Mouse (Mus musculus) MEL (cell line): ENCODE data around the gene Castor1. TPM values are rescaled to one million over a fixed set of nuclear protein-coding genes. Genes with fewer than 3 reads are reported as not detected.

Experiments used
- DNase-seq: peaks from one replicate; pipeline ENCODE4 v3.0.0; 2011; ENCODE audit warnings: low read depth, low spot score
- H3K27ac ChIP-seq: 2 replicates; pipeline ENCODE4 v1.5.1; 2012; ENCODE audit warnings: low read depth, mild to moderate bottlenecking, control low read depth, low read length, moderate library complexity; ENCODE audit not compliant: control insufficient read depth
- H3K27me3 ChIP-seq, 2 experiments: fragments of 150-350 bp in 1 of 2; sonication (generic) in 1 of 2; 2 replicates each; pipeline ENCODE4 v1.6.1; 2012; ENCODE audit warnings: low read length in 2 of 2, mild to moderate bottlenecking in 2 of 2, improper control_type of control experiment in 1 of 2, moderate library complexity in 1 of 2; ENCODE audit not compliant: insufficient read depth in 2 of 2, control insufficient read depth in 1 of 2
- H3K36me3 ChIP-seq, 2 experiments: 2 replicates each; pipeline ENCODE4 v1.6.1; 2012 to 2014; ENCODE audit warnings: low read length in 2 of 2, improper control_type of control experiment in 1 of 2, inconsistent platforms in 1 of 2, mild to moderate bottlenecking in 1 of 2; ENCODE audit not compliant: insufficient read depth in 2 of 2, control insufficient read depth in 1 of 2
- H3K4me1 ChIP-seq, 2 experiments: fragments of 150-350 bp in 1 of 2; sonication (generic) in 1 of 2; 2 replicates each; pipeline ENCODE4 v1.6.1; 2012; ENCODE audit warnings: low read length in 2 of 2, improper control_type of control experiment in 1 of 2, mild to moderate bottlenecking in 1 of 2; ENCODE audit not compliant: insufficient read depth in 2 of 2, control insufficient read depth in 1 of 2
- H3K4me3 ChIP-seq, 2 experiments: fragments of 150-350 bp in 1 of 2; sonication (generic) in 1 of 2; 2 replicates each; pipeline ENCODE4 v1.5.1; 2012; ENCODE audit warnings: low read depth in 2 of 2, low read length in 2 of 2, mild to moderate bottlenecking in 2 of 2, moderate library complexity in 2 of 2, control low read depth in 1 of 2, improper control_type of control experiment in 1 of 2; ENCODE audit not compliant: control insufficient read depth in 1 of 2, insufficient read depth in 1 of 2
- H3K79me2 ChIP-seq: 2 replicates; pipeline ENCODE4 v1.6.1; 2012; ENCODE audit warnings: mild to moderate bottlenecking, low read length, moderate library complexity; ENCODE audit not compliant: control insufficient read depth, poor library complexity, insufficient read depth
- H3K9ac ChIP-seq: 2 replicates; pipeline ENCODE4 v1.6.1; 2012; ENCODE audit warnings: low read depth, mild to moderate bottlenecking, control low read depth, low read length, moderate library complexity; ENCODE audit not compliant: control insufficient read depth, poor library complexity, severe bottlenecking
- H3K9me3 ChIP-seq: fragments of 150-350 bp; sonication (generic); replicated peaks from 2 replicates; pipeline ENCODE4 v1.6.1; 2012; ENCODE audit warnings: mild to moderate bottlenecking, low read length, improper control_type of control experiment, moderate library complexity; ENCODE audit not compliant: insufficient read depth
- BHLHE40 ChIP-seq: IDR thresholded peaks from 2 replicates; pipeline ENCODE4 v1.6.1; 2012; ENCODE audit warnings: low read depth, mild to moderate bottlenecking, inconsistent platforms, low read length, improper control_type of control experiment, borderline replicate concordance
- CHD1 ChIP-seq: IDR thresholded peaks from 2 replicates; pipeline ENCODE4 v1.6.1; 2012; ENCODE audit warnings: low read depth, mild to moderate bottlenecking, inconsistent platforms, low read length, improper control_type of control experiment
- CHD2 ChIP-seq: IDR thresholded peaks from 2 replicates; pipeline ENCODE4 v1.6.1; 2011; ENCODE audit warnings: low read length, improper control_type of control experiment
- CTCF ChIP-seq, 3 experiments: IDR thresholded peaks in 2 of 3; conservative IDR thresholded peaks in 1 of 3; 2 replicates each; pipeline ENCODE4 v1.5.1; 2011 to 2012; ENCODE audit warnings: low read length in 3 of 3, low read depth in 2 of 3, mild to moderate bottlenecking in 2 of 3, improper control_type of control experiment in 1 of 3, inconsistent platforms in 1 of 3, mixed read lengths in 1 of 3, moderate library complexity in 1 of 3; ENCODE audit not compliant: control insufficient read depth in 1 of 3, insufficient read depth in 1 of 3, poor library complexity in 1 of 3, severe bottlenecking in 1 of 3
- E2F4 ChIP-seq: IDR thresholded peaks from 2 replicates; pipeline ENCODE4 v1.6.1; 2011; ENCODE audit warnings: low read depth, low read length, improper control_type of control experiment, borderline replicate concordance
- ELF1 ChIP-seq: IDR thresholded peaks from 2 replicates; pipeline ENCODE4 v1.6.1; 2014; ENCODE audit warnings: low read depth, mild to moderate bottlenecking, inconsistent platforms, low read length, improper control_type of control experiment, moderate library complexity
- EP300 ChIP-seq, 2 experiments: IDR thresholded peaks; 2 replicates each; pipeline ENCODE4 v1.6.1; 2011; ENCODE audit warnings: improper control_type of control experiment in 2 of 2, low read length in 2 of 2, low read depth in 1 of 2, mild to moderate bottlenecking in 1 of 2
- ETS1 ChIP-seq: IDR thresholded peaks from 2 replicates; pipeline ENCODE4 v1.6.1; 2012; ENCODE audit warnings: low read depth, mild to moderate bottlenecking, inconsistent platforms, low read length, improper control_type of control experiment, moderate library complexity
- GABPA ChIP-seq: IDR thresholded peaks from 2 replicates; pipeline ENCODE4 v1.6.1; 2012; ENCODE audit warnings: low read depth, mild to moderate bottlenecking, inconsistent platforms, low read length, improper control_type of control experiment, moderate library complexity
- HCFC1 ChIP-seq: IDR thresholded peaks from 2 replicates; pipeline ENCODE4 v1.6.1; 2012; ENCODE audit warnings: low read depth, mild to moderate bottlenecking, inconsistent platforms, low read length, improper control_type of control experiment, moderate library complexity
- JUND ChIP-seq: IDR thresholded peaks from 2 replicates; pipeline ENCODE4 v1.6.1; 2011; ENCODE audit warnings: low read depth, mild to moderate bottlenecking, improper control_type of control experiment, low read length
- KAT2A ChIP-seq: conservative IDR thresholded peaks from 2 replicates; pipeline ENCODE4 v1.6.1; 2012; ENCODE audit warnings: low read depth, low read length, improper control_type of control experiment, inconsistent platforms
- MAFK ChIP-seq: IDR thresholded peaks from 2 replicates; pipeline ENCODE4 v1.6.1; 2011; ENCODE audit warnings: low read depth, mild to moderate bottlenecking, low read length, improper control_type of control experiment, borderline replicate concordance
- MAX ChIP-seq: IDR thresholded peaks from 2 replicates; pipeline ENCODE4 v1.6.1; 2011; ENCODE audit warnings: low read length, improper control_type of control experiment
- MAZ ChIP-seq: IDR thresholded peaks from 2 replicates; pipeline ENCODE4 v1.6.1; 2012; ENCODE audit warnings: low read depth, mild to moderate bottlenecking, inconsistent platforms, low read length, improper control_type of control experiment
- MEF2A ChIP-seq: IDR thresholded peaks from 2 replicates; pipeline ENCODE4 v1.6.1; 2014; ENCODE audit warnings: low read depth, mild to moderate bottlenecking, inconsistent platforms, low read length, improper control_type of control experiment; ENCODE audit not compliant: poor library complexity, insufficient replicate concordance, severe bottlenecking; ENCODE audit errors: extremely low read depth
- MXI1 ChIP-seq: IDR thresholded peaks from 2 replicates; pipeline ENCODE4 v1.6.1; 2011; ENCODE audit warnings: mild to moderate bottlenecking, low read depth, low read length, improper control_type of control experiment
- MYB ChIP-seq: IDR thresholded peaks from 2 replicates; pipeline ENCODE4 v1.6.1; 2011; ENCODE audit warnings: mild to moderate bottlenecking, low read depth, low read length, improper control_type of control experiment
- MYC ChIP-seq: IDR thresholded peaks from 2 replicates; pipeline ENCODE4 v1.6.1; 2011; ENCODE audit warnings: low read depth, mild to moderate bottlenecking, low read length, improper control_type of control experiment, moderate library complexity
- NELFE ChIP-seq: IDR thresholded peaks from 2 replicates; pipeline ENCODE4 v1.6.1; 2011; ENCODE audit warnings: low read depth, low read length, improper control_type of control experiment
- POLR2A ChIP-seq, 2 experiments: IDR thresholded peaks; 2 replicates each; pipeline ENCODE4 v1.6.1; 2011 to 2012; ENCODE audit warnings: low read length in 2 of 2, mild to moderate bottlenecking in 2 of 2, control low read depth in 1 of 2, improper control_type of control experiment in 1 of 2, low read depth in 1 of 2, moderate library complexity in 1 of 2; ENCODE audit not compliant: control insufficient read depth in 1 of 2, insufficient read depth in 1 of 2, poor library complexity in 1 of 2
- POLR2AphosphoS2 ChIP-seq: IDR thresholded peaks from 2 replicates; pipeline ENCODE4 v1.6.1; 2011; ENCODE audit warnings: low read length, improper control_type of control experiment
- POLR2AphosphoS5 ChIP-seq: IDR thresholded peaks from 2 replicates; pipeline ENCODE4 v1.6.1; 2012; ENCODE audit warnings: low read depth, borderline replicate concordance, mild to moderate bottlenecking, inconsistent platforms, low read length, moderate library complexity, mixed read lengths
- RAD21 ChIP-seq: IDR thresholded peaks from 2 replicates; pipeline ENCODE4 v1.6.1; 2011; ENCODE audit warnings: mild to moderate bottlenecking, low read depth, low read length, improper control_type of control experiment
- SIN3A ChIP-seq: IDR thresholded peaks from 2 replicates; pipeline ENCODE4 v1.6.1; 2012; ENCODE audit warnings: low read length, improper control_type of control experiment, inconsistent platforms
- SMC3 ChIP-seq: IDR thresholded peaks from 2 replicates; pipeline ENCODE4 v1.6.1; 2011; ENCODE audit warnings: low read depth, low read length, improper control_type of control experiment
- TAL1 ChIP-seq: IDR thresholded peaks from 2 replicates; pipeline ENCODE4 v1.6.1; 2012; ENCODE audit warnings: mild to moderate bottlenecking, inconsistent platforms, low read length, moderate library complexity, mixed read lengths
- TCF12 ChIP-seq: IDR thresholded peaks from 2 replicates; pipeline ENCODE4 v1.6.1; 2014; ENCODE audit warnings: low read depth, mild to moderate bottlenecking, inconsistent platforms, low read length, improper control_type of control experiment, moderate library complexity
- UBTF ChIP-seq: IDR thresholded peaks from 2 replicates; pipeline ENCODE4 v1.6.1; 2012; ENCODE audit warnings: low read depth, mild to moderate bottlenecking, inconsistent platforms, low read length, improper control_type of control experiment, moderate library complexity, borderline replicate concordance; ENCODE audit not compliant: insufficient read depth
- USF1 ChIP-seq: IDR thresholded peaks from 2 replicates; pipeline ENCODE4 v1.6.1; 2014; ENCODE audit warnings: low read depth, mild to moderate bottlenecking, inconsistent platforms, low read length, improper control_type of control experiment, moderate library complexity
- USF2 ChIP-seq, 2 experiments: IDR thresholded peaks; 2 replicates each; pipeline ENCODE4 v1.6.1; 2011 to 2012; ENCODE audit warnings: improper control_type of control experiment in 2 of 2, low read length in 2 of 2, borderline replicate concordance in 1 of 2, inconsistent platforms in 1 of 2, low read depth in 1 of 2, mild to moderate bottlenecking in 1 of 2; ENCODE audit not compliant: insufficient read depth in 1 of 2
- ZC3H11A ChIP-seq: IDR thresholded peaks from 2 replicates; pipeline ENCODE4 v1.6.1; 2012; ENCODE audit warnings: low read depth, mild to moderate bottlenecking, inconsistent platforms, low read length, improper control_type of control experiment
- ZKSCAN1 ChIP-seq: IDR thresholded peaks from 2 replicates; pipeline ENCODE4 v1.6.1; 2012; ENCODE audit warnings: low read depth, mild to moderate bottlenecking, inconsistent platforms, low read length, improper control_type of control experiment, moderate library complexity
- ZMIZ1 ChIP-seq: IDR thresholded peaks from 2 replicates; pipeline ENCODE4 v1.6.1; 2012; ENCODE audit warnings: low read depth, mild to moderate bottlenecking, inconsistent platforms, low read length, improper control_type of control experiment, moderate library complexity
- ZNF384 ChIP-seq: IDR thresholded peaks from 2 replicates; pipeline ENCODE4 v1.6.1; 2012; ENCODE audit warnings: low read depth, mild to moderate bottlenecking, inconsistent platforms, low read length, improper control_type of control experiment
- polyA plus RNA-seq, 2 experiments: library from polyadenylated mRNA; stranded (reverse) in 1 of 2; unstranded in 1 of 2; fragments of >175 nt in 1 of 2; fragments of >200 nt in 1 of 2; gene quantifications; 2 replicates each; pipeline versions ENCODE4 v1.2.1 to v1.2.4; 2012; ENCODE audit warnings: low replicate concordance in 2 of 2, low read depth in 1 of 2; ENCODE audit not compliant: insufficient read length in 2 of 2, insufficient read depth in 1 of 2, missing spikeins in 1 of 2
- total RNA-seq: library from RNA; depleted of rRNA; stranded (reverse); fragments of 300-350 nt; gene quantifications from 2 replicates; pipeline ENCODE4 v1.2.3, GENCODE M21; 2012

Castor1 gene
- total and polyA plus RNA-seq, 3 experiments = 6.6 to 11.8 TPM; not detected in 1

GRCm38 (mm10) chr11:4186486-4187317 is 31.3 kb upstream of the Castor1 start, which contains the start of gene Tbc1d10a:
TSS of gene Tbc1d10a (plus strand) at chr11:4186789.
- peak within 1 kb of the TSS; percentile 83 to 91 for H3K4me3 ChIP-seq
- no peaks in the 10 kb centered on the region for H3K27me3 ChIP-seq
- H3K9ac ChIP-seq = peak within 1 kb of the TSS; percentile 85
- H3K36me3 ChIP-seq = peaks cover 9 to 11% of the 10 kb centered on the region in 2 experiments
- no peaks in the 10 kb centered on the region for H3K9me3 ChIP-seq
- no peak within 1 kb of the TSS for H3K27ac ChIP-seq
- H3K79me2 ChIP-seq = peaks cover 8% of the 10 kb centered on the region
- H3K4me1 ChIP-seq = peaks cover 0 to 10% of the 10 kb centered on the region in 2 experiments; a peak in 3 of 4 replicates
- DNase-seq = peak; percentile 99
- no peak for TF ChIP-seq POLR2AphosphoS5
- no peak for TF ChIP-seq MYB
- TF ChIP-seq ZKSCAN1 = no peak
- TF ChIP-seq RAD21 = no peak
- no peak for TF ChIP-seq TAL1
- TF ChIP-seq E2F4 = no peak
- TF ChIP-seq GABPA = no peak
- TF ChIP-seq MYC = no peak
- TF ChIP-seq ELF1 = peak; percentile 97
- TF ChIP-seq MAX = peak; percentile 38; the same call in 1 of the 2 replicates
- TF ChIP-seq NELFE = peak; percentile 91
- TF ChIP-seq CHD1 = no peak
- peak; percentile 45; the same call in 1 of the 2 replicates for TF ChIP-seq KAT2A
- TF ChIP-seq MEF2A = no peak
- peak; percentile 25 for TF ChIP-seq MXI1
- TF ChIP-seq JUND = no peak
- TF ChIP-seq BHLHE40 = no peak
- TF ChIP-seq UBTF = peak; percentile 92; the same call in 1 of the 2 replicates
- no peak for TF ChIP-seq ZNF384
- TF ChIP-seq USF1 = peak; percentile 61
- TF ChIP-seq SMC3 = 0 out of 2 replicates have a peak, but pooled peaks have one; percentile 9
- peak; percentile 88 for TF ChIP-seq POLR2AphosphoS2
- TF ChIP-seq HCFC1 = peak; percentile 75
- no peak; the same call in 1 of the 2 replicates for TF ChIP-seq TCF12
- peak; percentile 52; the same call in 1 of the 2 replicates for TF ChIP-seq CHD2
- TF ChIP-seq POLR2A (IDR thresholded peaks at IDR 0.05; ENCODE audit: control insufficient read depth in 1 of 2, insufficient read depth in 1 of 2, low read depth in 1 of 2, low read length in 2 of 2, poor library complexity in 1 of 2) = peak; percentile 85 to 97
- no peak for TF ChIP-seq EP300 (IDR thresholded peaks at IDR 0.05; ENCODE audit: low read depth in 1 of 2, low read length in 2 of 2)
- peak; percentile 79 for TF ChIP-seq SIN3A
- TF ChIP-seq MAFK = no peak
- TF ChIP-seq MAZ = peak; percentile 71; the same call in 1 of the 2 replicates
- TF ChIP-seq CTCF (IDR thresholded peaks at IDR 0.05 in 2 of 3, conservative IDR thresholded peaks at IDR 0.05 in 1 of 3; ENCODE audit: control insufficient read depth in 1 of 3, insufficient read depth in 1 of 3, low read depth in 2 of 3, low read length in 3 of 3, poor library complexity in 1 of 3, severe bottlenecking in 1 of 3) = 0 out of 6 replicates have a peak, but pooled peaks of 1 of the 3 experiments have one; percentile 5
- no peak for TF ChIP-seq ZC3H11A
- TF ChIP-seq ZMIZ1 = peak; percentile 93
- no peak for TF ChIP-seq USF2 (IDR thresholded peaks at IDR 0.05; ENCODE audit: borderline replicate concordance in 1 of 2, insufficient read depth in 1 of 2, low read depth in 1 of 2, low read length in 2 of 2)
- no peak for TF ChIP-seq ETS1
